Mouse (Mus musculus) left cerebral cortex, adult 2 months (tissue): ENCODE measurements around the gene Lipk. TPM values are rescaled to one million over a fixed set of nuclear protein-coding genes. Genes with fewer than 3 reads are reported as not detected.

Experiments used
- DNase-seq, 2 experiments: peaks; one replicate each; pipeline ENCODE4 v3.0.0; 2021 to 2022; ENCODE audit warnings: low spot score in 2 of 2, mixed read lengths in 1 of 2; ENCODE audit errors: extremely low spot score in 1 of 2
- H3K27ac ChIP-seq: fragments of 200-600 bp; 2 replicates; pipeline ENCODE4 v1.8.1; 2022
- H3K4me3 ChIP-seq: fragments of 200-600 bp; 2 replicates; pipeline ENCODE4 v1.8.1; 2022
- CTCF ChIP-seq: fragments of 200-600 bp; IDR thresholded peaks from 2 replicates; pipeline ENCODE4 v1.8.1; 2022; ENCODE audit warnings: antibody characterized with exemption, mild to moderate bottlenecking, moderate library complexity
- intact Hi-C: fragments of 180-260 bp; cut with DNase I; formaldehyde crosslinking; loops from one replicate; pipeline ENCODE4 v1.15.1; 2025
- microRNA-seq, 2 experiments: library from miRNA; unstranded; fragments of <30 nt; microRNA quantifications; one replicate each; pipeline ENCODE4 v1.2.0; 2021
- total RNA-seq, 2 experiments: library from RNA; stranded (reverse); gene quantifications; 2 replicates each; pipeline ENCODE4 v1.2.3; 2021

The Lipk gene
- total RNA-seq, 2 experiments from 2014 or later: not detected

GRCm38 (mm10) chr19:34066779-34067472 is 58.8 kb downstream of the Lipk start, which contains the start of gene Lipn:
Gene Lipn, plus strand, starts transcription at chr19:34067358.
- TF ChIP-seq CTCF: no peak
- Histone ChIP-seq H3K27ac (no peak within 1 kb of the TSS), H3K4me3 (no peak within 1 kb of the TSS)
- no peak for DNase-seq
- intact Hi-C loops: no loop called here

DNA sequence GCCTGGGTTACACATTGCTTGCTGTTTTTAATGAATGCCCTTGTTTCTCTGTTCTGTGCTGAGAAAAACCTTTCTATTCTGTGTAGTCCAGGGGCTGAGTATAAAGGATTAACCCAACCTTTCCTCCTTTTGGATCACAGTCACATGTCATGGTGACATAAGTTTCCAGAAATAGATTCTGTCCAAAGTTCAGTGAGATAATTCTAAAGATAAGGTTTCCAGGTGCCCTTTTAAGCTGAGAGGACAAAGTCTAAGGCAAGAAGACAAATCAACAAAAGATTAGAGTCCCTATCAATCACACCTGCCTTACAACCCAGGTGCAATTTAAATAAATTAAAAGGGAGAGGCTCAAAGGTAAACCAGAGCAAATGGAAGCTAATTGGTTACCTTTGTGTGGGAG is 66.1 kb downstream of the Lipk start:
- intact Hi-C loops: no loop called here
- Histone ChIP-seq H3K4me3 (no peak overlapping the region), H3K27ac (no peak overlapping the region)
- DNase-seq: no peak
- no peak for TF ChIP-seq CTCF

GRCm38 (mm10) chr19:34078130-34078529 is 70.0 kb downstream of the Lipk start:
- H3K4me3 ChIP-seq: no peak overlapping the region
- intact Hi-C loops: no loop called here
- DNase-seq: no peak
- no peak for TF ChIP-seq CTCF
- no peak overlapping the region for H3K27ac ChIP-seq

DNA sequence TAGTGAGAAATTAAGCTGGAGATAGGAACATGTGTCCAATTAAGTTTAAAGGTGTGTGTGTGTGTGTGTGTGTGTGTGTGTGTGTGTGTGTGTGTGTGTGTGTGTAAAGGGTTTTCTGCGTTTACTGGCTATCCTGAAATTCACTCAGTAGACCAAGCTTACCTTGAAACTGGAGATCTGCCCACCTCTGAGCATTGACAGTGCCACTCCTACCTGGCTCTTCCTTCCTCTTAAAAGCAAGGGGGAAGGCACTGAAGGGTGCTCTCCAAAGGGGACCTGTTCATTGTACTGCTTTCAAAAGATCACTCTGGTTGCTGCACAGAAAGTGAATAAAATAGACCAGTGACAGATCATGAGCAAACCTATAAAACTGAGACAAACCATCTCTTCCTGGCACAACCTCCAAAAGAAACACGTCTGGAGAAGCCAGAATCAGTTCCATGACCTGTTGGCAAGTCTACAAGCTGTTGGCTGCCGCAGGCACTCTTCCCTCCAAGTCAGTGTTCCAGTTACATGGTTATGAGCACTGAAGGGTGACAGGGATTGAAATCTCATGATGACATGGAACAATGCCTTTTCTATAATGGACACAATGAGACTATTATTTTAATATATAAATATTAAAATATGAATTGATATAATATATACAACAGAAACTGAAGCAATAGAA is 81.1 kb downstream of the Lipk start:
- TF ChIP-seq CTCF: no peak

GRCm38 (mm10) chr19:34095381-34095780 is 87.3 kb downstream of the Lipk start:
- Histone ChIP-seq H3K4me3 (no peak overlapping the region), H3K27ac (no peak overlapping the region)
- no peak for DNase-seq
- TF ChIP-seq CTCF: no peak
- intact Hi-C loops: no loop called here

More for the DNA sequence above, 81.1 kb downstream of the Lipk start:
- intact Hi-C loops: no loop called here
- no peak for DNase-seq
- H3K4me3 ChIP-seq: no peak overlapping the region
- no peak overlapping the region for H3K27ac ChIP-seq

DNA sequence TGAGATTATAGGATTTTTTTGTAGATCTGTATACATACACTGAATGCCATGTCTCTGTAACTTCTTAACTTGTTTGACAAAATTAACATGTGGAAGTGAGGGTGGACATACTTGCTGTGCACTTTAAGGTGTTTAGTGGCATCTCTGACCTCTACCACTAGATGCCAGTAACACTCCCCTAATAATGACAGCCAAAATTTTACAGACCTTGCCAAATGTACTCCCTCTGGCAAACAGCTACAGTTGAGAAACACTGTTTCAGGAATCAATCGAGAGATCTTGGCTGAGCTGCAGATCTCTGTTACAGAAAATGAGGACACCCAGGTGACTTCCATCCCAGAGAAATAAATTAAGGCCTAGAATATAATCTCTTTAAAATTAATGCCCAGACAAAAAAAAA is 88.1 kb downstream of the Lipk start:
- Histone ChIP-seq H3K4me3 (no peak overlapping the region), H3K27ac (no peak overlapping the region)
- intact Hi-C loops: no loop called here
- no peak for TF ChIP-seq CTCF
- no peak for DNase-seq

Small RNA genes lying within 50 kb of the gene (microRNA-seq; reads per million reads assigned to microRNA genes)
- 0 reads per million in 2 experiments for gene Gm23334

Other genes starting within 250 kb of the Lipk start
- 1 to 10 TPM; 4.4 to 4.6 TPM for gene Lipo3, start 246.3 kb upstream of the Lipk start, total RNA-seq
- not detected for gene Lipo1, start 220.8 kb upstream of the Lipk start, total RNA-seq
- gene Lipf, start 47.1 kb upstream of the Lipk start, total RNA-seq: not detected
- not detected for gene Lipn, start 59.1 kb downstream of the Lipk start, total RNA-seq
- gene Lipm, start 92.6 kb downstream of the Lipk start, total RNA-seq: under 1 TPM in 1 of 2 experiments, not detected in 1; 0.12 TPM
- not detected for gene Ankrd22, start 157.8 kb downstream of the Lipk start, total RNA-seq
- gene Stambpl1, start 183.9 kb downstream of the Lipk start, total RNA-seq: 10 to 100 TPM; 18.5 to 21.6 TPM
- 10 to 100 TPM; 11.2 to 16.5 TPM for gene Acta2, start 247.3 kb downstream of the Lipk start, total RNA-seq